Mouse (Mus musculus) small intestine, adult 2 months (tissue): Measurements from ENCODE around the gene Drc1. TPM values are rescaled to one million over a fixed set of nuclear protein-coding genes. Genes with fewer than 3 reads are reported as not detected.

Experiments
- H3K27ac ChIP-seq: fragments of 200-500 bp; 2 replicates; pipeline ENCODE4 v1.5.1; 2012; ENCODE audit warnings: low read depth, low read length, control low read depth, inconsistent platforms; ENCODE audit not compliant: insufficient read depth
- H3K27me3 ChIP-seq: fragments of 200-500 bp; 2 replicates; pipeline ENCODE4 v1.6.1; 2012; ENCODE audit warnings: mild to moderate bottlenecking, moderate library complexity, low read length, inconsistent platforms; ENCODE audit not compliant: control insufficient read depth, insufficient read depth
- H3K36me3 ChIP-seq: fragments of 200-500 bp; 2 replicates; pipeline ENCODE4 v1.6.1; 2012; ENCODE audit warnings: mild to moderate bottlenecking, low read length, control low read depth, inconsistent platforms; ENCODE audit not compliant: control insufficient read depth, insufficient read depth
- H3K4me1 ChIP-seq: fragments of 200-500 bp; 2 replicates; pipeline ENCODE4 v1.6.1; 2012; ENCODE audit warnings: low read length, inconsistent platforms, mixed read lengths; ENCODE audit not compliant: control insufficient read depth, insufficient read depth, insufficient read length
- H3K4me3 ChIP-seq: fragments of 200-500 bp; 2 replicates; pipeline ENCODE4 v1.5.1; 2012; ENCODE audit warnings: low read depth, mild to moderate bottlenecking, control low read depth, inconsistent platforms, low read length, moderate library complexity
- CTCF ChIP-seq: fragments of 200-500 bp; IDR thresholded peaks from 2 replicates; pipeline ENCODE4 v1.5.1; 2012; ENCODE audit warnings: low read depth, mild to moderate bottlenecking, control low read depth, inconsistent platforms, low read length, moderate library complexity, mixed read lengths; ENCODE audit not compliant: insufficient replicate concordance, insufficient read length; ENCODE audit errors: extremely low read depth
- POLR2A ChIP-seq: fragments of 200-500 bp; IDR thresholded peaks from 2 replicates; pipeline ENCODE4 v1.6.1; 2012; ENCODE audit warnings: low read depth, mild to moderate bottlenecking, control low read depth, inconsistent platforms, low read length, moderate library complexity
- WGBS: fragments of 180-500 bp; shearing (Covaris S2); methylation state at CpG from one replicate; pipeline ENCODE4 v1.1.7; 2018; 5-methylcytosine and 5-hydroxymethylcytosine counted together
- polyA plus RNA-seq: library from polyadenylated mRNA; depleted of rRNA; stranded (reverse); fragments of >200 nt; gene quantifications from 2 replicates; pipeline ENCODE4 v1.2.3, GENCODE M21; 2012

Drc1 gene
- polyA plus RNA-seq, 1 experiment = 0.28 TPM

GRCm38 (mm10) chr5:30240552-30240951, 40.6 kb upstream of the Drc1 start:
- Histone ChIP-seq H3K4me3 (no peak overlapping the region), H3K4me1 (peaks cover 23% of the 10 kb centered on the region; the same call in 1 of the 2 replicates), H3K36me3 (no peaks in the 10 kb centered on the region), H3K27me3 (no peaks in the 10 kb centered on the region), H3K27ac (peak overlapping the region; percentile 61; the same call in 1 of the 2 replicates)
- TF ChIP-seq POLR2A (no peak), CTCF (no peak)
- WGBS = 51% methylated on average over 7 of the region's 7 CpGs

GRCm38 (mm10) chr5:30242410-30242809, 38.8 kb upstream of the Drc1 start:
- TF ChIP-seq POLR2A = no peak
- Histone ChIP-seq H3K27ac (peak overlapping the region; percentile 97), H3K4me3 (peak overlapping the region; percentile 37), H3K36me3 (no peaks in the 10 kb centered on the region; the same call in 1 of the 2 replicates), H3K27me3 (no peaks in the 10 kb centered on the region), H3K4me1 (peaks cover 13% of the 10 kb centered on the region; the same call in 1 of the 2 replicates)
- 10% methylated on average over 1 of the region's 1 CpGs for WGBS

- Histone ChIP-seq H3K27me3 (no peaks in the 10 kb centered on the region), H3K27ac (peak overlapping the region; percentile 23; the same call in 1 of the 2 replicates), H3K4me3 (no peak overlapping the region), H3K36me3 (peaks cover 3% of the 10 kb centered on the region; the same call in 1 of the 2 replicates), H3K4me1 (peaks cover 10% of the 10 kb centered on the region; the same call in 1 of the 2 replicates)
- 28% methylated on average over 9 of the region's 9 CpGs for WGBS
- no peak for TF ChIP-seq POLR2A
- TF ChIP-seq CTCF = peak; percentile 53; the same call in 1 of the 2 replicates
These were observed 37.4 kb upstream of the Drc1 start for GRCm38 (mm10) chr5:30243741-30244140.

GRCm38 (mm10) chr5:30245861-30246416, 35.2 kb upstream of the Drc1 start:
- H3K36me3 ChIP-seq = peaks cover 13% of the 10 kb centered on the region
- H3K27ac ChIP-seq = peak overlapping the region; percentile 43; the same call in 1 of the 2 replicates
- no peak overlapping the region for H3K4me3 ChIP-seq
- H3K4me1 ChIP-seq = peaks cover 8% of the 10 kb centered on the region; the same call in 1 of the 2 replicates
- 73% methylated on average over 9 of the region's 9 CpGs for WGBS
- TF ChIP-seq CTCF (no peak), POLR2A (no peak)
- H3K27me3 ChIP-seq = no peaks in the 10 kb centered on the region

GRCm38 (mm10) chr5:30247666-30248065, 33.5 kb upstream of the Drc1 start:
- 95% methylated on average over 1 of the region's 1 CpGs for WGBS
- H3K27me3 ChIP-seq = no peaks in the 10 kb centered on the region
- H3K36me3 ChIP-seq = peaks cover 23% of the 10 kb centered on the region
- TF ChIP-seq CTCF (peak; percentile 37; the same call in 1 of the 2 replicates), POLR2A (no peak)
- no peak overlapping the region for H3K4me3 ChIP-seq
- no peak overlapping the region for H3K27ac ChIP-seq
- peaks cover 6% of the 10 kb centered on the region; the same call in 1 of the 2 replicates for H3K4me1 ChIP-seq

- no peaks in the 10 kb centered on the region for H3K27me3 ChIP-seq
- no peak overlapping the region for H3K27ac ChIP-seq
- no peaks in the 10 kb centered on the region for H3K4me1 ChIP-seq
- 79% methylated on average over 12 of the region's 12 CpGs for WGBS
- H3K4me3 ChIP-seq = no peak overlapping the region
- peaks cover 55% of the 10 kb centered on the region for H3K36me3 ChIP-seq
- no peak for TF ChIP-seq POLR2A
- no peak for TF ChIP-seq CTCF
These were observed 25.4 kb upstream of the Drc1 start for GRCm38 (mm10) chr5:30255567-30256354.

GRCm38 (mm10) chr5:30258776-30259175, 22.4 kb upstream of the Drc1 start:
- H3K36me3 ChIP-seq = peaks cover 58% of the 10 kb centered on the region
- 84% methylated on average over 7 of the region's 7 CpGs for WGBS
- no peaks in the 10 kb centered on the region for H3K4me1 ChIP-seq
- no peaks in the 10 kb centered on the region for H3K27me3 ChIP-seq
- H3K4me3 ChIP-seq = no peak overlapping the region
- H3K27ac ChIP-seq = no peak overlapping the region
- TF ChIP-seq CTCF (no peak), POLR2A (no peak)
